Mouse (Mus musculus) cerebellum, adult 2 months (tissue): Measurements from ENCODE around the gene Rtl4. TPM values are rescaled to one million over a fixed set of nuclear protein-coding genes. Genes with fewer than 3 reads are reported as not detected.

Experiments used
- DNase-seq, 2 experiments: peaks; one replicate each; pipeline ENCODE4 v3.0.0; 2021
- H3K27ac ChIP-seq: fragments of 200-500 bp; 2 replicates; pipeline ENCODE4 v1.5.1; 2012; ENCODE audit warnings: low read length, control low read depth, inconsistent platforms; ENCODE audit not compliant: insufficient read depth
- H3K27me3 ChIP-seq: fragments of 200-500 bp; 2 replicates; pipeline ENCODE4 v1.6.1; 2012; ENCODE audit warnings: inconsistent platforms, mild to moderate bottlenecking, low read length, moderate library complexity; ENCODE audit not compliant: control insufficient read depth, insufficient read depth
- H3K4me1 ChIP-seq: fragments of 200-500 bp; 2 replicates; pipeline ENCODE4 v1.6.1; 2011; ENCODE audit warnings: low read length; ENCODE audit not compliant: control insufficient read depth, insufficient read depth
- H3K4me3 ChIP-seq: fragments of 200-500 bp; replicated peaks from 2 replicates; pipeline ENCODE3; 2011; ENCODE audit warnings: mild to moderate bottlenecking, low read depth, low read length, control low read depth; ENCODE audit not compliant: insufficient read depth
- CTCF ChIP-seq: fragments of 200-500 bp; IDR thresholded peaks from 2 replicates; pipeline ENCODE4 v1.5.1; 2011; ENCODE audit warnings: low read depth, mild to moderate bottlenecking, control low read depth, low read length, moderate library complexity, borderline replicate concordance; ENCODE audit not compliant: insufficient read depth
- POLR2A ChIP-seq: fragments of 200-500 bp; IDR thresholded peaks from 2 replicates; pipeline ENCODE4 v1.6.1; 2011; ENCODE audit warnings: low read length, control low read depth, borderline replicate concordance; ENCODE audit not compliant: insufficient read depth
- WGBS: fragments of 180-500 bp; shearing (Covaris S2); methylation state at CpG from one replicate; pipeline ENCODE4 v1.1.7; 2018; 5-methylcytosine and 5-hydroxymethylcytosine counted together
- polyA plus RNA-seq: library from polyadenylated mRNA; depleted of rRNA; stranded (reverse); fragments of >200 nt; gene quantifications from 2 replicates; pipeline ENCODE4 v1.2.3, GENCODE M21; 2012; rRNA removed

Gene Rtl4
- polyA plus RNA-seq, 1 experiment: 1.3 TPM

GRCm38 (mm10) chrX:144716330-144716729 is 27.6 kb downstream of the Rtl4 start:
- no peak for DNase-seq
- Histone ChIP-seq H3K4me1 (no peaks in the 10 kb centered on the region), H3K27me3 (no peaks in the 10 kb centered on the region), H3K4me3 (no peak overlapping the region), H3K27ac (no peak overlapping the region)
- 100% methylated on average over 1 of the region's 1 CpGs for WGBS
- TF ChIP-seq CTCF (no peak), POLR2A (no peak)

DNA sequence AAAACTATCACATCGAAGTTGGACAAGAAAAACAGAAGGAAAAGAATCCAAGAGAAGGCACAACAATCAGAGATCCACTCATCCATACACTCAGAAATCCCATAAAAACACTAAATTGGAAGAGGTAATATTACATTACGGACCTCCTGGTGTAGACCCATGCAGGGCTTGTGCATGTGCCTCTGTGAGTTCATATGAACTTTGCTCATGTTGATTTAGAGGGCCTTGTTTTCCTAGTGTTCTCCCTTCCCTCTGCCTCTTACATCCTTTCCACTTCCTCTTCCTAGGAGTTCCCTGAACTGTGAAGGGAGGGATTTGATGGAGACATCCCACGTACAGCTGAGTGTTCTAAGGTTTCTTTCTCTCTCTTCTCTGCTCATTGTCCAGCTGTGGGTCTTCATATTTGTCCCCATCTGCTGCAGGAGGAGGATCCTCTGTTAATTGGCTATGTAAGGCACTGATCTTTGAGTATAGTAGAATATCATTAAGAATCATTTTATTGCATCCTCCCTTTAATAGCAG is 58.9 kb downstream of the Rtl4 start:
- no peak for DNase-seq
- WGBS: 85% methylated on average over 3 of the region's 3 CpGs
- TF ChIP-seq POLR2A (no peak), CTCF (no peak)

GRCm38 (mm10) chrX:144986980-144987379 is 298.3 kb downstream of the Rtl4 start:
- no peak for TF ChIP-seq CTCF
- no peak for TF ChIP-seq POLR2A
- DNase-seq: peak in 1 of 2 experiments; percentile 1
- Histone ChIP-seq H3K4me1 (no peaks in the 10 kb centered on the region), H3K27me3 (no peaks in the 10 kb centered on the region), H3K4me3 (no peak overlapping the region), H3K27ac (no peak overlapping the region)
- WGBS: 46% methylated on average over 2 of the region's 2 CpGs

More for the DNA sequence above, 58.9 kb downstream of the Rtl4 start:
- H3K4me3 ChIP-seq: no peak overlapping the region
- H3K27ac ChIP-seq: no peak overlapping the region
- no peaks in the 10 kb centered on the region for H3K27me3 ChIP-seq
- no peaks in the 10 kb centered on the region for H3K4me1 ChIP-seq

GRCm38 (mm10) chrX:145065484-145065913 is 376.8 kb downstream of the Rtl4 start:
- H3K4me3 ChIP-seq: no peak overlapping the region
- H3K27me3 ChIP-seq: no peaks in the 10 kb centered on the region
- WGBS: 23% methylated on average over 2 of the region's 2 CpGs

DNA sequence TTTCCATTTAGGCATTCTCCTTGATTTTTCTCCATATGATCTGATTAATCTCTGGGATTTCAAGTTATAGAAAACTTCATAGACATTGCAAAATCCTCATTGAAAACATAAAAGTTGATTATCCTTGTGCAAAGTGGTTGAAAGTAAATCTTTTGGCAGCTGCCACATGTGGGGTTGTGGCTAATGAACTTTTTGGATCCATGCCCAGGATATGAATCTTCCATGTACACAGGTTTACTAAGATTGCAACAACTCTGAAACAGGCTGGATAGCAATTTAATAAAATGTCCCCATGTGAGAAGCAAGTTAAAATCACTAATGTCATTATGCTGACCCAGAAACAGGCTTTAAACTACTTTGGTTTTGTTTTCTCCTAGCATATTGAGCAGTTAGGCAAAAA is 401.1 kb downstream of the Rtl4 start:
- DNase-seq: no peak
- Histone ChIP-seq H3K4me1 (no peaks in the 10 kb centered on the region), H3K4me3 (no peak overlapping the region), H3K27ac (no peak overlapping the region), H3K27me3 (no peaks in the 10 kb centered on the region)
- TF ChIP-seq CTCF: no peak
- TF ChIP-seq POLR2A: no peak

More at GRCm38 (mm10) chrX:145065484-145065913, 376.8 kb downstream of the Rtl4 start:
- Histone ChIP-seq H3K27ac (no peak overlapping the region), H3K4me1 (no peaks in the 10 kb centered on the region)
- DNase-seq: no peak
- TF ChIP-seq CTCF (no peak), POLR2A (no peak)

DNA sequence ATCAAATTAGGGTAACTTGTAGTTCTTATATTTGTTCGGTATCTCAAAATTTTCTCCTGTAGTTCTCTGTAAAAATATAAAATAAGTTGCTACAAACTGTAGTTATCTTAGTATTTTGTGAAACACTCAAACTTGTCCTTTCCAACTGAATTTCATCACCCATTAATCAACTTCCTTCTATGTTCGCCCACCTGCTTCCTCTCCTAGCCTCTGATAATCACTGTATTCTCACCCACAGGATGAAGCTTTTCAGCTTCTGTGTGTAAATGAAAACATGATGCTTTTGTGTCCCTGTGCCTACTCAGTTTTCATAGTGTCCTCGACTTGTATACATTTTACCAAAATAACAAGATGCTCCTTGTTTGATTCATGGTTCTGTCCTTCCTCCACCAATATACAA is 401.7 kb downstream of the Rtl4 start:
- TF ChIP-seq CTCF: no peak
- no peak for TF ChIP-seq POLR2A
- no peaks in the 10 kb centered on the region for H3K4me1 ChIP-seq
- H3K27ac ChIP-seq: no peak overlapping the region
- H3K4me3 ChIP-seq: no peak overlapping the region
- H3K27me3 ChIP-seq: no peaks in the 10 kb centered on the region
- DNase-seq: no peak
- WGBS: 71% methylated on average over 3 of the region's 3 CpGs

GRCm38 (mm10) chrX:145090964-145091363 is 402.3 kb downstream of the Rtl4 start:
- WGBS: 95% methylated on average over 2 of the region's 2 CpGs

More at GRCm38 (mm10) chrX:145090964-145091363, 402.3 kb downstream of the Rtl4 start:
- TF ChIP-seq CTCF: no peak
- TF ChIP-seq POLR2A: no peak
- Histone ChIP-seq H3K4me1 (no peaks in the 10 kb centered on the region), H3K27ac (no peak overlapping the region), H3K4me3 (no peak overlapping the region), H3K27me3 (no peaks in the 10 kb centered on the region)
- DNase-seq: no peak

Other genes with a start within 250 kb of the Rtl4 start
- gene Trpc5os, start 232.3 kb upstream of the Rtl4 start, polyA plus RNA-seq: not detected in 2 replicates
- 3.2 TPM in 2 replicates for gene Trpc5, start 727 bp upstream of the Rtl4 start, polyA plus RNA-seq